Mouse (Mus musculus) MEL (cell line): Measurements from ENCODE around the gene Atp13a1. TPM values are rescaled to one million over a fixed set of nuclear protein-coding genes. Genes with fewer than 3 reads are reported as not detected.

Experiments used
- DNase-seq: peaks from one replicate; pipeline ENCODE4 v3.0.0; 2011; ENCODE audit warnings: low read depth, low spot score
- H3K27ac ChIP-seq: 2 replicates; pipeline ENCODE4 v1.5.1; 2012; ENCODE audit warnings: low read depth, mild to moderate bottlenecking, control low read depth, low read length, moderate library complexity; ENCODE audit not compliant: control insufficient read depth
- H3K27me3 ChIP-seq, 2 experiments: fragments of 150-350 bp in 1 of 2; sonication (generic) in 1 of 2; 2 replicates each; pipeline ENCODE4 v1.6.1; 2012; ENCODE audit warnings: low read length in 2 of 2, mild to moderate bottlenecking in 2 of 2, improper control_type of control experiment in 1 of 2, moderate library complexity in 1 of 2; ENCODE audit not compliant: insufficient read depth in 2 of 2, control insufficient read depth in 1 of 2
- H3K36me3 ChIP-seq, 2 experiments: 2 replicates each; pipeline ENCODE4 v1.6.1; 2012 to 2014; ENCODE audit warnings: low read length in 2 of 2, improper control_type of control experiment in 1 of 2, inconsistent platforms in 1 of 2, mild to moderate bottlenecking in 1 of 2; ENCODE audit not compliant: insufficient read depth in 2 of 2, control insufficient read depth in 1 of 2
- H3K4me1 ChIP-seq, 2 experiments: fragments of 150-350 bp in 1 of 2; sonication (generic) in 1 of 2; 2 replicates each; pipeline ENCODE4 v1.6.1; 2012; ENCODE audit warnings: low read length in 2 of 2, improper control_type of control experiment in 1 of 2, mild to moderate bottlenecking in 1 of 2; ENCODE audit not compliant: insufficient read depth in 2 of 2, control insufficient read depth in 1 of 2
- H3K4me3 ChIP-seq, 2 experiments: fragments of 150-350 bp in 1 of 2; sonication (generic) in 1 of 2; 2 replicates each; pipeline ENCODE4 v1.5.1; 2012; ENCODE audit warnings: low read depth in 2 of 2, low read length in 2 of 2, mild to moderate bottlenecking in 2 of 2, moderate library complexity in 2 of 2, control low read depth in 1 of 2, improper control_type of control experiment in 1 of 2; ENCODE audit not compliant: control insufficient read depth in 1 of 2, insufficient read depth in 1 of 2
- H3K79me2 ChIP-seq: 2 replicates; pipeline ENCODE4 v1.6.1; 2012; ENCODE audit warnings: mild to moderate bottlenecking, low read length, moderate library complexity; ENCODE audit not compliant: control insufficient read depth, poor library complexity, insufficient read depth
- H3K9ac ChIP-seq: 2 replicates; pipeline ENCODE4 v1.6.1; 2012; ENCODE audit warnings: low read depth, mild to moderate bottlenecking, control low read depth, low read length, moderate library complexity; ENCODE audit not compliant: control insufficient read depth, poor library complexity, severe bottlenecking
- H3K9me3 ChIP-seq: fragments of 150-350 bp; sonication (generic); replicated peaks from 2 replicates; pipeline ENCODE4 v1.6.1; 2012; ENCODE audit warnings: mild to moderate bottlenecking, low read length, improper control_type of control experiment, moderate library complexity; ENCODE audit not compliant: insufficient read depth
- CHD1 ChIP-seq: IDR thresholded peaks from 2 replicates; pipeline ENCODE4 v1.6.1; 2012; ENCODE audit warnings: low read depth, mild to moderate bottlenecking, inconsistent platforms, low read length, improper control_type of control experiment
- CHD2 ChIP-seq: IDR thresholded peaks from 2 replicates; pipeline ENCODE4 v1.6.1; 2011; ENCODE audit warnings: low read length, improper control_type of control experiment
- E2F4 ChIP-seq: IDR thresholded peaks from 2 replicates; pipeline ENCODE4 v1.6.1; 2011; ENCODE audit warnings: low read depth, low read length, improper control_type of control experiment, borderline replicate concordance
- ELF1 ChIP-seq: IDR thresholded peaks from 2 replicates; pipeline ENCODE4 v1.6.1; 2014; ENCODE audit warnings: low read depth, mild to moderate bottlenecking, inconsistent platforms, low read length, improper control_type of control experiment, moderate library complexity
- EP300 ChIP-seq, 2 experiments: IDR thresholded peaks; 2 replicates each; pipeline ENCODE4 v1.6.1; 2011; ENCODE audit warnings: improper control_type of control experiment in 2 of 2, low read length in 2 of 2, low read depth in 1 of 2, mild to moderate bottlenecking in 1 of 2
- GATA1 ChIP-seq: IDR thresholded peaks from 2 replicates; pipeline ENCODE4 v1.6.1; 2011; ENCODE audit warnings: low read depth, low read length, improper control_type of control experiment
- HCFC1 ChIP-seq: IDR thresholded peaks from 2 replicates; pipeline ENCODE4 v1.6.1; 2012; ENCODE audit warnings: low read depth, mild to moderate bottlenecking, inconsistent platforms, low read length, improper control_type of control experiment, moderate library complexity
- KAT2A ChIP-seq: conservative IDR thresholded peaks from 2 replicates; pipeline ENCODE4 v1.6.1; 2012; ENCODE audit warnings: low read depth, low read length, improper control_type of control experiment, inconsistent platforms
- MAX ChIP-seq: IDR thresholded peaks from 2 replicates; pipeline ENCODE4 v1.6.1; 2011; ENCODE audit warnings: low read length, improper control_type of control experiment
- MAZ ChIP-seq: IDR thresholded peaks from 2 replicates; pipeline ENCODE4 v1.6.1; 2012; ENCODE audit warnings: low read depth, mild to moderate bottlenecking, inconsistent platforms, low read length, improper control_type of control experiment
- MEF2A ChIP-seq: IDR thresholded peaks from 2 replicates; pipeline ENCODE4 v1.6.1; 2014; ENCODE audit warnings: low read depth, mild to moderate bottlenecking, inconsistent platforms, low read length, improper control_type of control experiment; ENCODE audit not compliant: poor library complexity, insufficient replicate concordance, severe bottlenecking; ENCODE audit errors: extremely low read depth
- MXI1 ChIP-seq: IDR thresholded peaks from 2 replicates; pipeline ENCODE4 v1.6.1; 2011; ENCODE audit warnings: mild to moderate bottlenecking, low read depth, low read length, improper control_type of control experiment
- MYB ChIP-seq: IDR thresholded peaks from 2 replicates; pipeline ENCODE4 v1.6.1; 2011; ENCODE audit warnings: mild to moderate bottlenecking, low read depth, low read length, improper control_type of control experiment
- MYC ChIP-seq: IDR thresholded peaks from 2 replicates; pipeline ENCODE4 v1.6.1; 2011; ENCODE audit warnings: low read depth, mild to moderate bottlenecking, low read length, improper control_type of control experiment, moderate library complexity
- NRF1 ChIP-seq: IDR thresholded peaks from 2 replicates; pipeline ENCODE4 v1.6.1; 2014; ENCODE audit warnings: low read depth, mild to moderate bottlenecking, inconsistent platforms, low read length, improper control_type of control experiment, moderate library complexity; ENCODE audit not compliant: poor library complexity, insufficient read depth, severe bottlenecking
- POLR2AphosphoS5 ChIP-seq: IDR thresholded peaks from 2 replicates; pipeline ENCODE4 v1.6.1; 2012; ENCODE audit warnings: low read depth, borderline replicate concordance, mild to moderate bottlenecking, inconsistent platforms, low read length, moderate library complexity, mixed read lengths
- RAD21 ChIP-seq: IDR thresholded peaks from 2 replicates; pipeline ENCODE4 v1.6.1; 2011; ENCODE audit warnings: mild to moderate bottlenecking, low read depth, low read length, improper control_type of control experiment
- RCOR1 ChIP-seq: IDR thresholded peaks from 2 replicates; pipeline ENCODE4 v1.6.1; 2012; ENCODE audit warnings: low read depth, mild to moderate bottlenecking, inconsistent platforms, low read length, improper control_type of control experiment
- SIN3A ChIP-seq: IDR thresholded peaks from 2 replicates; pipeline ENCODE4 v1.6.1; 2012; ENCODE audit warnings: low read length, improper control_type of control experiment, inconsistent platforms
- UBTF ChIP-seq: IDR thresholded peaks from 2 replicates; pipeline ENCODE4 v1.6.1; 2012; ENCODE audit warnings: low read depth, mild to moderate bottlenecking, inconsistent platforms, low read length, improper control_type of control experiment, moderate library complexity, borderline replicate concordance; ENCODE audit not compliant: insufficient read depth
- USF1 ChIP-seq: IDR thresholded peaks from 2 replicates; pipeline ENCODE4 v1.6.1; 2014; ENCODE audit warnings: low read depth, mild to moderate bottlenecking, inconsistent platforms, low read length, improper control_type of control experiment, moderate library complexity
- ZKSCAN1 ChIP-seq: IDR thresholded peaks from 2 replicates; pipeline ENCODE4 v1.6.1; 2012; ENCODE audit warnings: low read depth, mild to moderate bottlenecking, inconsistent platforms, low read length, improper control_type of control experiment, moderate library complexity
- ZMIZ1 ChIP-seq: IDR thresholded peaks from 2 replicates; pipeline ENCODE4 v1.6.1; 2012; ENCODE audit warnings: low read depth, mild to moderate bottlenecking, inconsistent platforms, low read length, improper control_type of control experiment, moderate library complexity
- ZNF384 ChIP-seq: IDR thresholded peaks from 2 replicates; pipeline ENCODE4 v1.6.1; 2012; ENCODE audit warnings: low read depth, mild to moderate bottlenecking, inconsistent platforms, low read length, improper control_type of control experiment
- polyA plus RNA-seq, 2 experiments: library from polyadenylated mRNA; stranded (reverse) in 1 of 2; unstranded in 1 of 2; fragments of >175 nt in 1 of 2; fragments of >200 nt in 1 of 2; gene quantifications; 2 replicates each; pipeline versions ENCODE4 v1.2.1 to v1.2.4; 2012; ENCODE audit warnings: low replicate concordance in 2 of 2, low read depth in 1 of 2; ENCODE audit not compliant: insufficient read length in 2 of 2, insufficient read depth in 1 of 2, missing spikeins in 1 of 2
- total RNA-seq: library from RNA; depleted of rRNA; stranded (reverse); fragments of 300-350 nt; gene quantifications from 2 replicates; pipeline ENCODE4 v1.2.3, GENCODE M21; 2012

Atp13a1 gene
- total and polyA plus RNA-seq, 3 experiments: 52.4 to 83.7 TPM; not detected in 1

GRCm38 (mm10) chr8:69790773-69791367 is at the start of gene Atp13a1, which contains the start of gene Zfp866 (continued):
- 0 out of 2 replicates have a peak, but pooled peaks have one; percentile 4 for TF ChIP-seq NRF1
- peak; percentile 92 for TF ChIP-seq HCFC1

- Histone ChIP-seq H3K27ac (no peak overlapping the region), H3K4me3 (no peak overlapping the region), H3K79me2 (no peaks in the 10 kb centered on the region), H3K27me3 (no peaks in the 10 kb centered on the region), H3K9ac (no peak overlapping the region), H3K4me1 (peaks cover 0 to under 1% of the 10 kb centered on the region in 2 experiments; a peak in 1 of 4 replicates), H3K9me3 (no peaks in the 10 kb centered on the region), H3K36me3 (no peaks in the 10 kb centered on the region)
- TF ChIP-seq SIN3A (peak; percentile 79), MAX (peak; percentile 64; the same call in 1 of the 2 replicates), MXI1 (peak; percentile 94), MAZ (no peak), GATA1 (no peak)
- DNase-seq: peak; percentile 69
These were observed 49.7 kb upstream of the Atp13a1 start for GRCm38 (mm10) chr8:69741231-69741630.

GRCm38 (mm10) chr8:69749544-69750454 is 41.2 kb upstream of the Atp13a1 start, which contains the start of gene Zfp963:
Zfp963 (minus strand) TSS chr8:69749970.
- peaks cover 2% of the 10 kb centered on the region; the same call in 1 of the 2 replicates for H3K79me2 ChIP-seq
- peaks cover 9 to 13% of the 10 kb centered on the region in 2 experiments for H3K4me1 ChIP-seq
- H3K27ac ChIP-seq: peak within 1 kb of the TSS; percentile 92
- H3K36me3 ChIP-seq: peaks cover 0 to 10% of the 10 kb centered on the region in 2 experiments; a peak in 2 of 4 replicates
- H3K4me3 ChIP-seq: peak within 1 kb of the TSS; percentile 83 to 97
- DNase-seq: peak; percentile 97
- H3K27me3 ChIP-seq: no peaks in the 10 kb centered on the region
- H3K9me3 ChIP-seq: no peaks in the 10 kb centered on the region
- H3K9ac ChIP-seq: peak within 1 kb of the TSS; percentile 98
- 0 out of 4 replicates have a peak, but pooled peaks of 1 of the 2 experiments have one; percentile 19 for TF ChIP-seq EP300 (IDR thresholded peaks at IDR 0.05; ENCODE audit: low read depth in 1 of 2, low read length in 2 of 2)
- peak; percentile 65; the same call in 1 of the 2 replicates for TF ChIP-seq MXI1
- TF ChIP-seq GATA1: no peak
- no peak for TF ChIP-seq RCOR1
- TF ChIP-seq RAD21: no peak
- TF ChIP-seq HCFC1: peak; percentile 76
- no peak for TF ChIP-seq USF1
- no peak for TF ChIP-seq UBTF
- no peak for TF ChIP-seq MYB
- TF ChIP-seq ELF1: no peak
- no peak for TF ChIP-seq ZKSCAN1
- no peak; the same call in 1 of the 2 replicates for TF ChIP-seq ZNF384
- no peak for TF ChIP-seq E2F4
- TF ChIP-seq MYC: no peak
- TF ChIP-seq CHD1: no peak
- TF ChIP-seq CHD2: no peak
- TF ChIP-seq NRF1: peak; percentile 87
- TF ChIP-seq ZMIZ1: peak; percentile 97
- TF ChIP-seq POLR2AphosphoS5: peak; percentile 89; the same call in 1 of the 2 replicates
- TF ChIP-seq KAT2A: no peak; the same call in 1 of the 2 replicates
- no peak for TF ChIP-seq MEF2A
